Mouse (Mus musculus) gonadal fat pad, adult 2 months (tissue): ENCODE measurements around the gene Polr2h. TPM values are rescaled to one million over a fixed set of nuclear protein-coding genes. Genes with fewer than 3 reads are reported as not detected.

Experiments used
- DNase-seq: peaks from one replicate; pipeline ENCODE4 v3.0.0-alpha.2; 2012; ENCODE audit warnings: low read depth
- polyA plus RNA-seq: library from polyadenylated mRNA; depleted of rRNA; stranded (reverse); fragments of >200 nt; gene quantifications from 2 replicates; pipeline ENCODE4 v1.2.3, GENCODE M21; 2012

Gene Polr2h
- polyA plus RNA-seq, 1 experiment = 19.2 TPM

- DNase-seq = no peak
Measured at GRCm38 (mm10) chr16:20701729-20702521, 15.5 kb upstream of the Polr2h start.

- no peak for DNase-seq
Measured at GRCm38 (mm10) chr16:20702522-20702893, 15.0 kb upstream of the Polr2h start.

GRCm38 (mm10) chr16:20703071-20703470 is 14.4 kb upstream of the Polr2h start:
- DNase-seq = no peak

- DNase-seq = no peak
Measured at GRCm38 (mm10) chr16:20703699-20704400, 13.6 kb upstream of the Polr2h start.

GRCm38 (mm10) chr16:20705786-20706185 is 11.7 kb upstream of the Polr2h start:
- DNase-seq = no peak

GRCm38 (mm10) chr16:20706407-20707055 is 10.9 kb upstream of the Polr2h start:
- no peak for DNase-seq

GRCm38 (mm10) chr16:20708220-20708938 is 9.1 kb upstream of the Polr2h start:
- DNase-seq = no peak

GRCm38 (mm10) chr16:20708939-20709734 is 8.3 kb upstream of the Polr2h start:
- no peak for DNase-seq

- DNase-seq = no peak
Measured at GRCm38 (mm10) chr16:20710370-20710769, 7.1 kb upstream of the Polr2h start.

GRCm38 (mm10) chr16:20710810-20711209 is 6.7 kb upstream of the Polr2h start:
- DNase-seq = no peak

GRCm38 (mm10) chr16:20712190-20712589 is 5.3 kb upstream of the Polr2h start:
- DNase-seq = no peak

GRCm38 (mm10) chr16:20712889-20713288 is 4.6 kb upstream of the Polr2h start:
- DNase-seq = no peak

- no peak for DNase-seq
Measured at GRCm38 (mm10) chr16:20714307-20715080, 3.0 kb upstream of the Polr2h start.

- no peak for DNase-seq
Measured at GRCm38 (mm10) chr16:20715161-20715560, 2.3 kb upstream of the Polr2h start.

- no peak for DNase-seq
Measured at GRCm38 (mm10) chr16:20715566-20715965, 1.9 kb upstream of the Polr2h start.

GRCm38 (mm10) chr16:20715976-20716840 is 1.3 kb upstream of the Polr2h start:
- no peak for DNase-seq

GRCm38 (mm10) chr16:20716841-20717180 is 654 bp upstream of the Polr2h start:
- no peak for DNase-seq

- DNase-seq = no peak
Measured at GRCm38 (mm10) chr16:20717978-20718670, 659 bp downstream of the Polr2h start.

- DNase-seq = no peak
Measured at GRCm38 (mm10) chr16:20721808-20722207, 4.3 kb downstream of the Polr2h start.
